Mouse (Mus musculus): Measurements from ENCODE around the gene Npm3. TPM values are rescaled to one million over a fixed set of nuclear protein-coding genes. Genes with fewer than 3 reads are reported as not detected.

The Npm3 gene
- polyA plus RNA-seq, 1 experiment: 56.0 TPM

GRCm38 (mm10) chr19:45789365-45789764 is 40.0 kb upstream of the Npm3 start:
- 67% methylated on average over 7 of the region's 7 CpGs for WGBS
- H3K27ac ChIP-seq (ENCODE audit: control insufficient read depth, insufficient read depth, low read depth, low read length, poor library complexity): no peak overlapping the region
- no peak for TF ChIP-seq CTCF (IDR thresholded peaks at IDR 0.05; ENCODE audit: control insufficient read depth, insufficient read depth, low read length)
- no peak for TF ChIP-seq POLR2A (IDR thresholded peaks at IDR 0.05; ENCODE audit: borderline replicate concordance, control insufficient read depth, low read depth, low read length)
- no peaks in the 10 kb centered on the region; the same call in 1 of the 2 replicates for H3K4me1 ChIP-seq (ENCODE audit: control insufficient read depth, insufficient read depth, low read length)
- no peak overlapping the region for H3K4me3 ChIP-seq (replicated peaks; ENCODE audit: control insufficient read depth, low read depth, low read length)

GRCm38 (mm10) chr19:45788337-45788736 is 38.9 kb upstream of the Npm3 start:
- peaks cover 2% of the 10 kb centered on the region; the same call in 1 of the 2 replicates for H3K4me1 ChIP-seq (ENCODE audit: control insufficient read depth, insufficient read depth, low read length)
- no peak overlapping the region for H3K4me3 ChIP-seq (replicated peaks; ENCODE audit: control insufficient read depth, low read depth, low read length)
- WGBS: 61% methylated on average over 4 of the region's 4 CpGs
- H3K27ac ChIP-seq (ENCODE audit: control insufficient read depth, insufficient read depth, low read depth, low read length, poor library complexity): no peak overlapping the region
- no peak for TF ChIP-seq CTCF (IDR thresholded peaks at IDR 0.05; ENCODE audit: control insufficient read depth, insufficient read depth, low read length)
- TF ChIP-seq POLR2A (IDR thresholded peaks at IDR 0.05; ENCODE audit: borderline replicate concordance, control insufficient read depth, low read depth, low read length): no peak

- Histone ChIP-seq H3K4me3 (replicated peaks; ENCODE audit: control insufficient read depth, low read depth, low read length) (no peak overlapping the region), H3K27ac (ENCODE audit: control insufficient read depth, insufficient read depth, low read depth, low read length, poor library complexity) (no peak overlapping the region), H3K4me1 (ENCODE audit: control insufficient read depth, insufficient read depth, low read length) (peaks cover 2% of the 10 kb centered on the region; the same call in 1 of the 2 replicates)
- WGBS: 70% methylated on average over 3 of the region's 3 CpGs
- TF ChIP-seq CTCF (IDR thresholded peaks at IDR 0.05; ENCODE audit: control insufficient read depth, insufficient read depth, low read length) (no peak), POLR2A (IDR thresholded peaks at IDR 0.05; ENCODE audit: borderline replicate concordance, control insufficient read depth, low read depth, low read length) (no peak)
Observed at GRCm38 (mm10) chr19:45787450-45787849, 38.1 kb upstream of the Npm3 start.

GRCm38 (mm10) chr19:45785470-45785869 is 36.1 kb upstream of the Npm3 start:
- peaks cover 2% of the 10 kb centered on the region; the same call in 1 of the 2 replicates for H3K4me1 ChIP-seq (ENCODE audit: control insufficient read depth, insufficient read depth, low read length)

GRCm38 (mm10) chr19:45783933-45784576 is 34.7 kb upstream of the Npm3 start:
- Histone ChIP-seq H3K4me3 (replicated peaks; ENCODE audit: control insufficient read depth, low read depth, low read length) (peak overlapping the region; percentile 81), H3K4me1 (ENCODE audit: control insufficient read depth, insufficient read depth, low read length) (peaks cover 4% of the 10 kb centered on the region; the same call in 1 of the 2 replicates), H3K27ac (ENCODE audit: control insufficient read depth, insufficient read depth, low read depth, low read length, poor library complexity) (peak overlapping the region; percentile 76)
- TF ChIP-seq POLR2A (IDR thresholded peaks at IDR 0.05; ENCODE audit: borderline replicate concordance, control insufficient read depth, low read depth, low read length): no peak
- TF ChIP-seq CTCF (IDR thresholded peaks at IDR 0.05; ENCODE audit: control insufficient read depth, insufficient read depth, low read length): no peak
- 39% methylated on average over 17 of the region's 17 CpGs for WGBS

More at GRCm38 (mm10) chr19:45785470-45785869, 36.1 kb upstream of the Npm3 start:
- WGBS: 72% methylated on average over 3 of the region's 3 CpGs
- no peak overlapping the region for H3K27ac ChIP-seq (ENCODE audit: control insufficient read depth, insufficient read depth, low read depth, low read length, poor library complexity)
- no peak for TF ChIP-seq POLR2A (IDR thresholded peaks at IDR 0.05; ENCODE audit: borderline replicate concordance, control insufficient read depth, low read depth, low read length)
- no peak for TF ChIP-seq CTCF (IDR thresholded peaks at IDR 0.05; ENCODE audit: control insufficient read depth, insufficient read depth, low read length)
- H3K4me3 ChIP-seq (replicated peaks; ENCODE audit: control insufficient read depth, low read depth, low read length): no peak overlapping the region

GRCm38 (mm10) chr19:45783181-45783932 is 34.0 kb upstream of the Npm3 start, which contains the start of gene Mgea5:
Mgea5 (minus strand) TSS chr19:45783837.
- H3K4me1 ChIP-seq (ENCODE audit: control insufficient read depth, insufficient read depth, low read length): peaks cover 4% of the 10 kb centered on the region; the same call in 1 of the 2 replicates
- peak within 1 kb of the TSS; percentile 81 for H3K4me3 ChIP-seq (replicated peaks; ENCODE audit: control insufficient read depth, low read depth, low read length)
- TF ChIP-seq POLR2A (IDR thresholded peaks at IDR 0.05; ENCODE audit: borderline replicate concordance, control insufficient read depth, low read depth, low read length) (peak; percentile 95), CTCF (IDR thresholded peaks at IDR 0.05; ENCODE audit: control insufficient read depth, insufficient read depth, low read length) (no peak)
- under 1% methylated on average over 68 of the region's 71 CpGs for WGBS
- H3K27ac ChIP-seq (ENCODE audit: control insufficient read depth, insufficient read depth, low read depth, low read length, poor library complexity): peak within 1 kb of the TSS; percentile 99

GRCm38 (mm10) chr19:45782315-45783001 is 33.1 kb upstream of the Npm3 start:
- Histone ChIP-seq H3K27ac (ENCODE audit: control insufficient read depth, insufficient read depth, low read depth, low read length, poor library complexity) (peak overlapping the region; percentile 99), H3K4me1 (ENCODE audit: control insufficient read depth, insufficient read depth, low read length) (peaks cover 4% of the 10 kb centered on the region; the same call in 1 of the 2 replicates), H3K4me3 (replicated peaks; ENCODE audit: control insufficient read depth, low read depth, low read length) (peak overlapping the region; percentile 79)
- WGBS: under 1% methylated on average over 36 of the region's 36 CpGs
- TF ChIP-seq POLR2A (IDR thresholded peaks at IDR 0.05; ENCODE audit: borderline replicate concordance, control insufficient read depth, low read depth, low read length) (no peak), CTCF (IDR thresholded peaks at IDR 0.05; ENCODE audit: control insufficient read depth, insufficient read depth, low read length) (no peak)

GRCm38 (mm10) chr19:45781676-45782075 is 32.3 kb upstream of the Npm3 start:
- TF ChIP-seq POLR2A (IDR thresholded peaks at IDR 0.05; ENCODE audit: borderline replicate concordance, control insufficient read depth, low read depth, low read length) (no peak), CTCF (IDR thresholded peaks at IDR 0.05; ENCODE audit: control insufficient read depth, insufficient read depth, low read length) (no peak)
- H3K4me3 ChIP-seq (replicated peaks; ENCODE audit: control insufficient read depth, low read depth, low read length): peak overlapping the region; percentile 19
- H3K27ac ChIP-seq (ENCODE audit: control insufficient read depth, insufficient read depth, low read depth, low read length, poor library complexity): no peak overlapping the region
- 42% methylated on average over 8 of the region's 8 CpGs for WGBS
- peaks cover 4% of the 10 kb centered on the region; the same call in 1 of the 2 replicates for H3K4me1 ChIP-seq (ENCODE audit: control insufficient read depth, insufficient read depth, low read length)
